Mouse (Mus musculus) intestine, embryonic 16.5 days (tissue): ENCODE results near the gene Noxo1. TPM values are rescaled to one million over a fixed set of nuclear protein-coding genes. Genes with fewer than 3 reads are reported as not detected.

Experiments used
- ATAC-seq: fragments of 200-750 bp; cut with Nextera tagmentation; 2 replicates; pipeline ENCODE4 v1.8.0; 2017; ENCODE audit warnings: moderate TSS enrichment, moderate library complexity
- H3K27ac ChIP-seq: fragments of 300-500 bp; sonication (generic); 2 replicates; pipeline ENCODE4 v1.5.1; 2014; ENCODE audit warnings: mild to moderate bottlenecking, low read length
- H3K27me3 ChIP-seq: fragments of 300-500 bp; sonication (generic); replicated peaks from 2 replicates; pipeline ENCODE4 v1.6.1; 2014; ENCODE audit warnings: low read length, control low read depth, mixed read lengths; ENCODE audit not compliant: control insufficient read depth, insufficient read depth
- H3K36me3 ChIP-seq: fragments of 300-500 bp; sonication (generic); 2 replicates; pipeline ENCODE4 v1.6.1; 2014; ENCODE audit warnings: low read length, control low read depth; ENCODE audit not compliant: control insufficient read depth, insufficient read depth
- H3K4me1 ChIP-seq: fragments of 300-500 bp; sonication (generic); 2 replicates; pipeline ENCODE4 v1.6.1; 2014; ENCODE audit warnings: low read length, control low read depth, mixed read lengths; ENCODE audit not compliant: control insufficient read depth, insufficient read depth
- H3K4me2 ChIP-seq: fragments of 300-500 bp; sonication (generic); 2 replicates; pipeline ENCODE4 v1.6.1; 2014; ENCODE audit warnings: low read depth, low read length, control low read depth
- H3K4me3 ChIP-seq: fragments of 300-500 bp; sonication (generic); 2 replicates; pipeline ENCODE4 v1.5.1; 2014; ENCODE audit warnings: mild to moderate bottlenecking, low read length
- H3K9ac ChIP-seq: fragments of 300-500 bp; sonication (generic); 2 replicates; pipeline ENCODE4 v1.6.1; 2014; ENCODE audit warnings: low read depth, low read length
- H3K9me3 ChIP-seq: fragments of 300-500 bp; sonication (generic); 2 replicates; pipeline ENCODE4 v1.6.1; 2016; ENCODE audit warnings: low read length, control low read depth; ENCODE audit not compliant: control insufficient read depth
- WGBS: fragments of 180-500 bp; shearing (Covaris S2); extraction: QIAGEN DNeasy Blood & Tissue Kit; methylation state at CpG from one replicate; pipeline ENCODE4 v1.1.7; 2014; 5-methylcytosine and 5-hydroxymethylcytosine counted together
- polyA plus RNA-seq: library from polyadenylated mRNA; unstranded; fragments of >200 nt; fragmentation: Nextera tagmentation; extraction: Ambion mirVana; gene quantifications from 2 replicates; pipeline ENCODE4 v1.2.1, GENCODE M21; 2015

The Noxo1 gene
- polyA plus RNA-seq, 1 experiment from 2014 or later, result 17.7 TPM

DNA sequence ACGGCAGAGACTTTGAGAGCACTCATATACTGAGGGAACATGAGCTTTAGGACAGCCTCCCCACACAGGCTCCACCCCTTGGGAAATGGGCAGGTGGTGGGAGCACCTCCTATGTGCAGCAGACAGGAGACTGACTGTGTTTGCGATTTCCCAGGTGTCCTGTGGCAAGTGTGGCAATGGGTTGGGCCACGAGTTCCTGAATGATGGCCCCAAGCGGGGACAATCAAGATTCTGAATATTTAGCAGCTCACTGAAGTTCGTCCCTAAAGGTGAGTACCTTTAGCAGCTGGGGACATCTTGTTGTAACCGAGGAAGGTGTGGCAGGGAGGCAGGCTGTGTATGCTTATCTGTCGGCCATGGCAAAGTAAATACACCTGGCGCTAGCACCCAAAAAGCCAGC lies 43.9 kb downstream of the Noxo1 start:
- H3K4me3 ChIP-seq, result no peak overlapping the region

DNA sequence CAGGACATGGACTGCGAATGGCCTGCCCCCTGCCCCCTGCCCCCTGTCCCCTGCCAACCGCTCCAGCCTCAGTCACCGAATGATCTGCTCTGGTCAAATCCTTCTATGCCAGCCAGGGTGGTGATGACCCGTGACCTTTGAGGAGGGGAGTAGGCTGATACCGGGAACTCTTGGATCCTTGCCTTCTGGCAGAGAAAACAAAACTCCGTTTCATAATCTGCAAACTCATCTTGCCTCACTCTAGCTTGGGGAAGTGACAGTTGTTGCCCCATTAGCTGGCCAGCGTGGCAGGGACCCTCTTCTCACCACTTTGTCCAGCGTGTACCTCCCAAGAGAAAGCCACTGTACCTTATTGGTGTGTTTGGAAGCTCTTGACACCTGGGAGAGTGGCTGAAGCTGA lies 46.3 kb downstream of the Noxo1 start:
- Histone ChIP-seq H3K27ac (no peak overlapping the region), H3K4me3 (no peak overlapping the region), H3K36me3 (no peaks in the 10 kb centered on the region), H3K4me2 (no peak overlapping the region), H3K9ac (no peak overlapping the region), H3K9me3 (no peaks in the 10 kb centered on the region), H3K27me3 (no peaks in the 10 kb centered on the region), H3K4me1 (peaks cover 14% of the 10 kb centered on the region)
- 81% methylated on average over 8 of the region's 8 CpGs for WGBS
- no peak for ATAC-seq

More for the DNA sequence above, 43.9 kb downstream of the Noxo1 start:
- H3K4me1 ChIP-seq, result peaks cover 18% of the 10 kb centered on the region
- 64% methylated on average over 8 of the region's 8 CpGs for WGBS
- no peaks in the 10 kb centered on the region for H3K9me3 ChIP-seq
- no peak for ATAC-seq
- H3K27ac ChIP-seq, result 0 out of 2 replicates have a peak overlapping the region, but pooled peaks have one; percentile 8
- no peaks in the 10 kb centered on the region for H3K36me3 ChIP-seq
- no peak overlapping the region for H3K9ac ChIP-seq
- H3K27me3 ChIP-seq, result no peaks in the 10 kb centered on the region
- H3K4me2 ChIP-seq, result no peak overlapping the region

DNA sequence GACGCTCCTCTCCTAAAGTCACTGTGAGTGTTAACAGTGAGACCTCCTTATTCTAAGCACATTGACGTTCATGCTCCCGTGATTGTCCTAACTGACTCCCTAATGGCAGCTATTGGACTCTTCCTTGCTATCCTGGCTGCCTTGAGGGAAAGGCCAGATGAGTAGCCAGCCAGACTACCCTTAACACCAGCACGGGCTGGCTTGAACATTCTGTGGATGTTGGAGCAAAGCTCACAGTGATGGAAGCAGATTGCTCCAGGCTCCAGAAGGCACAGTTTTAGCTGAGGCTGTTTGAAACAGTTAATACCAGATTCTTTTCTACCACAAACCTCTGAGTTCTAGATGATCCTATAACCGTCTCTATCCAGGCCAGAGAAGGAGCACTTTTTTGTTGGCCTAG lies 47.9 kb downstream of the Noxo1 start:
- 76% methylated on average over 5 of the region's 5 CpGs for WGBS
- H3K27ac ChIP-seq, result no peak overlapping the region
- no peaks in the 10 kb centered on the region for H3K36me3 ChIP-seq
- no peak for ATAC-seq
- H3K27me3 ChIP-seq, result no peaks in the 10 kb centered on the region
- no peak overlapping the region for H3K4me3 ChIP-seq
- H3K9ac ChIP-seq, result no peak overlapping the region
- no peak overlapping the region for H3K4me2 ChIP-seq
- H3K9me3 ChIP-seq, result no peaks in the 10 kb centered on the region
- peaks cover 6% of the 10 kb centered on the region; the same call in 1 of the 2 replicates for H3K4me1 ChIP-seq

DNA sequence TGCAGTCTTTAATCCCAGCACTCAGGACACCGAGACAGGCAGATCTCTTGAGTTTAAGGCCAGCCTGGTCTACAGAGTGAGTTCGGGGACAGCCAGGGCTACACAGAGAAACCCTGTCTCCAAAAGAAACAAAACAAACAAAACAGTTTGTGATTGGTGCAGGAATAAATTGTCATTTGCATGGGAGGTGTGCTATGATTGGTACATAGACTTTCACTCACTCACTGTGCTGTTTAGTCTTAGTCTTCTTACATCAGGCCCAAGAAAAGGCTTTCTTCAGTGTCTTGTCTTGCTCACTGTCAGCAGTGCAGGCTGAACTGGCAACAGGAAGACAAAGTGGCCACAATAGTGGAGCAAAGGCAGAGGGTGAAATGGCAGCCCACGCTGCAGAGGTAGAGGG lies 48.3 kb downstream of the Noxo1 start:
- H3K4me2 ChIP-seq, result no peak overlapping the region
- H3K4me3 ChIP-seq, result no peak overlapping the region
- 77% methylated on average over 3 of the region's 3 CpGs for WGBS
- no peaks in the 10 kb centered on the region for H3K27me3 ChIP-seq
- H3K9me3 ChIP-seq, result no peaks in the 10 kb centered on the region
- H3K27ac ChIP-seq, result no peak overlapping the region
- H3K4me1 ChIP-seq, result peaks cover 6% of the 10 kb centered on the region; the same call in 1 of the 2 replicates
- H3K9ac ChIP-seq, result no peak overlapping the region
- no peak for ATAC-seq
- no peaks in the 10 kb centered on the region for H3K36me3 ChIP-seq

DNA sequence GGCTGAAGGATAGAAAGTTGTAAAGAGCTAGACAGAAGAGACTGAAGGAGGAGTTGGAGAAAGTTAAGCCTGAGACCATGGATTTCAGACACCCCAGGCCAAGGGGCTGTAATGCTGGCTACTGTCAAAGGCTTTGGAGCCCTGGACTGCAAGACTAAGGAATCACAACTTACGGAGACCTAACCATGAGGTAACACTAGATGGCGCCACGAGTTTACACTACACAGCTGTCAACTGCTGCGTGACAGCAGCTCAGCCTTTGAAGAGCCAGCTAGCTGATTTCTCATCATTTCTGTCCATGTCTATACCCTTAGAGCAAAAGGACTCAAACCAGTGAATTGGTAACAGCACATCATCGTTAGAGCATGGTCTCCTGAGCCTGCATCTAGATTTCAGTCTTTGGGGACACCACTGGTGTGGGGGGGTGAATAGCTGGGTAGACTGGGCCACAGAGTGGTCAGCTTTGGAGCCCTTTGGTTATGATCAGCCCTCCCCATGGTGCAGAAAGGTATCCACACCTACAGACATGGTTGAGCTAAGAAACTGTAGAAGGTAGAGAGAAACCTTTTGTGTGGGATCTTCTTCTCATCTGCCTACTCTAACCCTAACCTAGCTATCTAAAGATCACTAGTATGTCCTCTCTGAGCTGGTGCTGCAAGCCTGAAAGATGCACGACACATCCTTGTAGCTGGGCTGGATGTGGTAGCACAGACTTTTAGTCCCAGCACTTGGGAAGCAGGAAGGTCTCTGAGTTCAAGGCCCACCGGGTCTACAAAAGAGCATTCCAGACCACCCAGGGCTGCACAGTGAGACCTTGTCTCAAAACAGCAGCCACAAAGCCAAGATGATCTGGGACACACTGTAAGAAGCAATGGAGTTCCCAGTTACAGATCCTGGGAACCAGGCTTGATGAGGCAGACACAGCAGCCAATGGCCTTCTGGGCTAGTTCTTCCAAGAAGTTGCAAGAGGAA lies 49.8 kb downstream of the Noxo1 start:
- no peaks in the 10 kb centered on the region for H3K9me3 ChIP-seq
- H3K27ac ChIP-seq, result no peak overlapping the region
- H3K4me1 ChIP-seq, result peaks cover 6% of the 10 kb centered on the region; the same call in 1 of the 2 replicates
- H3K36me3 ChIP-seq, result no peaks in the 10 kb centered on the region
- peaks cover 9% of the 10 kb centered on the region; the same call in 1 of the 2 replicates for H3K27me3 ChIP-seq
- no peak overlapping the region for H3K9ac ChIP-seq
- ATAC-seq, result peak; percentile 73
- 22% methylated on average over 7 of the region's 7 CpGs for WGBS
- H3K4me2 ChIP-seq, result no peak overlapping the region
- H3K4me3 ChIP-seq, result no peak overlapping the region

DNA sequence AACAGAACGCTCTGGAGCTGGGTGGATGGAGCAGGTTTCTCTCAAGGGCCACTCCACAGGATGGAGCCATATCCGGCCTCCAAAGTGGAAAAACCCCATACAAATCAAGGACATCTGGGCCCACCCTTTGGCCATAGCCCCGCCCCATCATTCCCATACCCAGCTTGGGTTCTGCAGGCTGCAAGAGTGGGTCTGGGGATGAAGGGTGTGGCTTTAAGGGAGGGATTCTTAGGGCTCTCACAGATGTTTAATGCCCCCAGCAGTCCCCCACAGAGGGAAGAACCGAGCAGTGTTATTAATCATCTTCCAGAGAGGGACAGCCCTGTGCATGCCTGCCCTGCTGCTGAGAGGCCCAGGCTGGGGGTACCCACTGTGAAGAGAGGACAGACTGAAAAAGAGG lies 51.0 kb downstream of the Noxo1 start:
- Histone ChIP-seq H3K4me1 (peaks cover 6% of the 10 kb centered on the region; the same call in 1 of the 2 replicates), H3K4me2 (no peak overlapping the region), H3K27ac (no peak overlapping the region), H3K9me3 (no peaks in the 10 kb centered on the region), H3K36me3 (no peaks in the 10 kb centered on the region), H3K4me3 (no peak overlapping the region), H3K9ac (no peak overlapping the region), H3K27me3 (peaks cover 18% of the 10 kb centered on the region)
- 43% methylated on average over 4 of the region's 4 CpGs for WGBS
- ATAC-seq, result no peak

Other genes starting within 250 kb of the Noxo1 start
- 26.1 and 27.1 TPM in 2 replicates for gene E4f1, start 225.9 kb upstream of the Noxo1 start, polyA plus RNA-seq
- 83.8 and 87.1 TPM in 2 replicates for gene Pgp, start 225.8 kb upstream of the Noxo1 start, polyA plus RNA-seq
- 0.34 and 0.40 TPM in 2 replicates for gene Bricd5, start 222.3 kb upstream of the Noxo1 start, polyA plus RNA-seq
- 25.1 and 26.0 TPM in 2 replicates for gene Mlst8, start 217.2 kb upstream of the Noxo1 start, polyA plus RNA-seq
- gene Caskin1, start 207.6 kb upstream of the Noxo1 start, polyA plus RNA-seq, result 1.1 and 1.4 TPM in 2 replicates
- 81.9 and 87.6 TPM in 2 replicates for gene Traf7, start 168.3 kb upstream of the Noxo1 start, polyA plus RNA-seq
- 5.2 and 6.6 TPM in 2 replicates for gene Rab26, start 162.0 kb upstream of the Noxo1 start, polyA plus RNA-seq
- gene Pkd1, start 146.4 kb upstream of the Noxo1 start, polyA plus RNA-seq, result 12.2 and 13.5 TPM in 2 replicates
- gene Tsc2, start 63.6 kb upstream of the Noxo1 start, polyA plus RNA-seq, result 38.5 and 41.8 TPM in 2 replicates
- gene Nthl1, start 63.6 kb upstream of the Noxo1 start, polyA plus RNA-seq, result 17.2 and 18.1 TPM in 2 replicates
- 37.5 and 38.6 TPM in 2 replicates for gene Slc9a3r2, start 45.9 kb upstream of the Noxo1 start, polyA plus RNA-seq
- 0.29 TPM in 1 of 2 replicates, not detected in the other for gene Npw, start 37.8 kb upstream of the Noxo1 start, polyA plus RNA-seq
- 11.0 and 15.4 TPM in 2 replicates for gene Zfp598, start 26.5 kb upstream of the Noxo1 start, polyA plus RNA-seq
- gene Syngr3, start 6.3 kb upstream of the Noxo1 start, polyA plus RNA-seq, result 6.0 and 6.9 TPM in 2 replicates
- 47.3 and 48.5 TPM in 2 replicates for gene Gfer, start 78 bp upstream of the Noxo1 start, polyA plus RNA-seq
- 63.5 and 68.4 TPM in 2 replicates for gene Tbl3, start 11.4 kb downstream of the Noxo1 start, polyA plus RNA-seq
- gene Rnf151, start 21.8 kb downstream of the Noxo1 start, polyA plus RNA-seq, result 0.15 TPM in 1 of 2 replicates, not detected in the other
- 1,425 and 1,515 TPM in 2 replicates for gene Rps2, start 21.9 kb downstream of the Noxo1 start, polyA plus RNA-seq
- 376 and 382 TPM in 2 replicates for gene Ndufb10, start 28.2 kb downstream of the Noxo1 start, polyA plus RNA-seq
- gene Rpl3l, start 31.6 kb downstream of the Noxo1 start, polyA plus RNA-seq, result not detected in 2 replicates
- gene Msrb1, start 40.4 kb downstream of the Noxo1 start, polyA plus RNA-seq, result 28.8 and 32.8 TPM in 2 replicates
- 0.28 and 0.39 TPM in 2 replicates for gene Hs3st6, start 56.8 kb downstream of the Noxo1 start, polyA plus RNA-seq
- gene Meiob, start 108.1 kb downstream of the Noxo1 start, polyA plus RNA-seq, result not detected in 2 replicates
- 86.5 and 95.5 TPM in 2 replicates for gene Hagh, start 143.9 kb downstream of the Noxo1 start, polyA plus RNA-seq
- 115 and 132 TPM in 2 replicates for gene Fahd1, start 154.1 kb downstream of the Noxo1 start, polyA plus RNA-seq
- 6.2 and 7.4 TPM in 2 replicates for gene Igfals, start 169.8 kb downstream of the Noxo1 start, polyA plus RNA-seq
- 58.9 and 61.3 TPM in 2 replicates for gene Nubp2, start 190.1 kb downstream of the Noxo1 start, polyA plus RNA-seq
- gene Spsb3, start 190.4 kb downstream of the Noxo1 start, polyA plus RNA-seq, result 33.9 and 34.4 TPM in 2 replicates
- gene Eme2, start 198.9 kb downstream of the Noxo1 start, polyA plus RNA-seq, result 28.3 and 33.0 TPM in 2 replicates
- 121 and 129 TPM in 2 replicates for gene Mrps34, start 198.9 kb downstream of the Noxo1 start, polyA plus RNA-seq
- 76.8 and 77.1 TPM in 2 replicates for gene Nme3, start 200.3 kb downstream of the Noxo1 start, polyA plus RNA-seq
- gene Mapk8ip3, start 240.7 kb downstream of the Noxo1 start, polyA plus RNA-seq, result 20.2 and 21.8 TPM in 2 replicates